Mouse (Mus musculus): Measurements from ENCODE around the gene Fam229a. TPM values are rescaled to one million over a fixed set of nuclear protein-coding genes. Genes with fewer than 3 reads are reported as not detected.
"Not testable (repeated sequence)": the region's sequence is repeated elsewhere in the genome, so short reads cannot be mapped to it uniquely, and the experiment has no call there.

The Fam229a gene
- total RNA-seq (2021), result not detected

DNA sequence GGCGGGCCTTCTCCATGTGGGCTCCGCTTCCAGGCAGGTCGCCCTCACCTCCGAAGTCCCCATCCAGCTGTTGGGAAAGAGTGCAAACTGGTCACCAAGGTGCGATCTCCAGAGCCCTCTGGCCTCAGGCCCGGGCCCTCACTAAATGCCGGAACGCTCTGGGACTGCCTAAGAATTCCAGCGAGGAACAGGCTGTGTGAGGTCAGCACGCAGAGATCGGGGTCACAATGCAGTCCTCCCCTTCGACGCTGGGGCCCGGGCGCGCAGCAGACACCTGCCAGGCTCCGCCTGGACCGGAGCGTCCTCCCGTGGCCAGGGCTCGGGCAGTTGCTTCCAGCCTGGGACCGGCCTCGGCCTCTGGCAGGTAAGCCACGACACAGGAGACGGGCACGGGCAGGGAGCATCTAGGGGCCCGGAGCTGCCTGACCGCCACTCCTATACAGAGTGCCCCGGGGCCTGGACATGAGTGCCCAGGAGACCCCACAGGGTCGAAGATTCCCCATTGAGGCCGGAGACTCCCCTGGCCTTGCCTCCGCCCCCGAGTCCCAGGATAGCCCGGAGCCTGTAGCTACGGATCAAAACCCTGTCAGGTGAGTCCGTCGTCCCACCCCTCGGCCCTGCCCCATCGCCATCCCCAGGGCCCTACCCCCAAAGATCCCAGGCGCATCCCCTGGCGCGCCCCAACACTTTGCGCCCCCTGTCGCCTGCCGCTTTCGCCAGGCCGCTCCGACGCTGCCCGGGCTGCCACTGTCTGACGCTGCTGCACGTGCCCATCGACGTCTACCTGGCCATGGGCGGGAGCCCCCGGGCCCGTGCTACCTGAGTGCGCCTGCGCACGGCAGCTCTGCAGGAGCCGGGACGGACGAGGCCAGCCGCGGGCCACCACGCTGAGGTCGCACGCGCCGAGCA lies at the start of gene Fam229a, which contains the start of gene Tssk3:
Gene Fam229a (plus strand): TSS at position 219 of the 909 bp plus-strand sequence.
Gene Tssk3 (minus strand): TSS at position 51 of the 909 bp plus-strand sequence.
- DNase-seq, result peak; percentile 43
- intact Hi-C loops (cut with DNase I), result no loop called here

DNA sequence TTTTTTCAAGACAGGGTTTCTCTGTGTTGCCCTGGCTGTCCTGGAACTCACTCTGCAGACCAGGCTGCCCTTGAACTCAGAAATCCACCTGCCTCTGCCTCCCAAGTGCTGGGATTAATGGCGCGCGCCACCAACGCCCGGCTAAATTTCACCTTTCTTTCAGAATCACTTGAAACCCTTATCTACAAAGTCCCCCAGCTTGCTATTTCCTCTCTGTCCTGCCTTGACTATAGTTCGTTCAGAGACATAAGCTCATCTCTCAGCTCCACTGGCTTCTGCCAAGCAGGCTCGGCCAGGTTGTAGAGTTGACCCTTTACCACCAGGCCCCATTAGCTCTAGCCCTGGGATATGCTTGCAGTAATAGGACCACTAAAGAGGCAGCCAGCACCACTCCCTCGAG lies 43.6 kb upstream of the Fam229a start:
- intact Hi-C loops (cut with DNase I), result no loop called here

DNA sequence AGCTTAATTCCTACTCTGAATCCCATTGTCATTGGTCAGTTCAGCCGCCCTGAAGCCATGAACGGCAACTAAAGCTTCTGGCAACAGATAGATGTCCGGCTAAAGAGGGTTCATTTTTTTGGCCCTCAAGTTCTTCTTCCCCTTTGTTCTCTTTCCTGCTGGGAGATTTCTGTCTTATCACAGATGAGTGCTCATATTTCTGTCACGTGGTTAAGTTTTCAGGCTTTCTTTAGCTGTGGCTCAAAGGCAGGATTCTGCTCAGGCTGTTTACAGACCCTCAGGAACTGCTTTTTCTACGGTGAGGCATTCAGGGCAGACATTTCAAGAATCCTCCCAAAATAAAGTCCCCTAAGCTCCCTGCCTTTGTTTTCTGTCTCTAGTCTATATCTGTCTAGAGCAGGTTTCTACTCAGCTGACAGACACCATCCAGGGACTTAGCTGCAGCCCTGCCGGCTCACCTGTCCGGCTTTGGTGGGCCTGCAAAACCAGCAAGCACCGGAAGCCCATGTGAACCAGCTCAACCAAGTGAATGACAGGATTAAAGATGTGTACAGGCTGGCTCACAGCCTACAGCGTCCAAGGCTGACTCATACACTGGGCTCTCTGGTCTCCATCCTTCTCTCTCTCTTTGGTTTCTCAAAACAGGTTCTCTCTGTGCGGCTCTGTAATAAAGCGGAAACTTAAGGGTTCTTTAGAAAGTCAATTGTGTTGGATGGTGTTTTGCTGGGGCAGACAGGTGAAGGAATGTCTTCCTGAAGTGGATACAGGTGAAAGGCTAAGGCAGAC lies 43.0 kb upstream of the Fam229a start:
- intact Hi-C loops (cut with DNase I), result no loop called here

More for the DNA sequence above, 43.6 kb upstream of the Fam229a start:
- no peak for DNase-seq

DNA sequence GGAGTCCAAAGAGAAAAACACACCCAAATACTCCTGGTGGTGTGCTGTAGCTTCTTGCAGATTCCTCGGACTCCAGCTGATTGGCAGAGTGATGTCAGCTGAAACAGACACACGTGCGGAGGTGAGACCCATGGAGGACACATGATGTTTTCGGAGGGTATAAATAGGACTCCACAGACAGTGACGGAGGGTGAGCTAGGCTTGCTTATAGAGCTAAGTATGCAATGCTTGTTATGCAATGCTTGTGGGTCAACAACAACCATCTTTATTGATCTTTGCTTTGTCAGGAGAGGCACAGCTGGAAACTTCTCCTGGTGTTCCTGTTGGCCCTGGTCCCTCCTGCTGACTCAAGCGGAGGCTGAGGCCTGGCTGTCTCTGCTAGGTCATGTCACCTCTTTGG lies 42.3 kb upstream of the Fam229a start:
- no peak for DNase-seq
- intact Hi-C loops (cut with DNase I), result no loop called here

More for the DNA sequence above, 43.0 kb upstream of the Fam229a start:
- DNase-seq, result no peak

DNA sequence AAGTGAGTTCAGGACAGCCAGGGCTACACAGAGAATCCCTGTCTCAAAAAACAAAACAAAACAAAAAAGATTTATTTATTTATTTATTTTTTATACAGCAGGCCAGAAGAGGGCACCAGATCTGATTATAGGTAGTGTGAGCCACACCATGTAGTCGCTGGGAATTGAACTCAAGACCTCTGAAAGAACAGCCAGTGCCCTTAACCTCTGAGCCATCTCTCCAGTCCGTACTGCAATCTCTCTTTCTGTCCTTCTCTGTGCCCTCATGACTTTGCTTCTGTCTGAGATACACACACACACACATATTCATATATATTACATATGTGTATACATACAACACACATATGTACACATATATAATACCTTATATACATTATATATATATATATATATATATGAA lies 40.1 kb upstream of the Fam229a start:
- intact Hi-C loops (cut with DNase I), result loop anchor here (10.0 kb wide), 1 partner anchor 76 kb away; the partner anchor contains the start of gene Zbtb8a
- no peak for DNase-seq

DNA sequence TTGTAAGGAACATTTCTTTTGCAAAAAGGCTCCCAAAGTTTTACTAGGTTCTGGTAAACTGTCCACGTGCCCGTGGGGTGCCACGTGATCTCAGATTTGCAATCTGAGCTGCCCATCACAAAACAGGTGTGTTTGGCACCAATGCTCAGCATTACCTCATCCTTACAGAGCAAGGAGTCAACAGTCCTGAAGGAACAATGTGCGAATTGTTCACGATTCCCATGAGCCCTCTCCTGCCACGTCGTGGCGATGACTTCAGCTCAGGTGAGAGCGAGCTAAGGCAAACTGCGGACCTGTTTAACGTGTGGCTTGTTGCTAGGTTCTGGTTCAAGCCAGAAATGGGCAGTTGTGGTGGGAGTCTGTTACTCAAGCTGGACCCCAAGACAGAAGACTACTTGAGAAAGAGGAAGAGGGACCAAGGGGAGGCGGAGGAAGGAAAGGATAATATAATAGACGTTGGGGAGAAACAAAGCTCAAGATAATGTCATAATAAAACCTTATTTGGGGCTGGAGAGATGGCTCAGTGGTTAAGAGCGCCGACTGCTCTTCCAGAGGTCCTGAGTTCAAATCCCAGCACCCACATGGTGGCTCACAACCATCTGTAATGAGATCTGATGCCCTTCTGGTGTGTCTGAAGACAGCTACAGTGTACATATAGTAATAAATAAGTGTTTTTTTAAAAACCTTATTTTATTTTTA lies 39.4 kb upstream of the Fam229a start:
- DNase-seq, result no peak
- intact Hi-C loops (cut with DNase I), result loop anchor here (10.0 kb wide), 1 partner anchor 77 kb away; the partner anchor contains the start of gene Zbtb8a

DNA sequence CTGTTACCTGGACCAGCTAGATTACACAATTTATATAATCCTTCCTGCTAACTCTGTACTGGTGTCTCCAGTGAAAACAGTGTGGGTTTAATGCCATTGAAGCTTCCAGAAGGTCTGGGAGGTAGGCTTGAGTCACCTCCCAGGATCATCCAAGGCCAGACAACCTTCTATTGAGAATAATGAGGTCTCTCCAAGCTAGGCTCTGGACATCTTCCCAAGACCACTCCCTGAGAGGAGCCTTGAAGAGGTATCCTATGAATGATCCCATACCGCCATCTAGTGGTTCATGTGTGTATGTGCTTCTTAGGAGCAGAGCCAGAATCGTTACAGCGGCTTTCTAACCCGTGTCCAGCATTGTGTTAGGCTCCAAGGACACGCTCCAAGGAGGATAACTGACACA lies 35.7 kb upstream of the Fam229a start:
- intact Hi-C loops (cut with DNase I), result loop anchor here (5.0 to 10.0 kb wide), 2 partner anchors 80 to 253 kb away; partner anchors contain the start of gene Zbtb8a
- DNase-seq, result peak; percentile 63

DNA sequence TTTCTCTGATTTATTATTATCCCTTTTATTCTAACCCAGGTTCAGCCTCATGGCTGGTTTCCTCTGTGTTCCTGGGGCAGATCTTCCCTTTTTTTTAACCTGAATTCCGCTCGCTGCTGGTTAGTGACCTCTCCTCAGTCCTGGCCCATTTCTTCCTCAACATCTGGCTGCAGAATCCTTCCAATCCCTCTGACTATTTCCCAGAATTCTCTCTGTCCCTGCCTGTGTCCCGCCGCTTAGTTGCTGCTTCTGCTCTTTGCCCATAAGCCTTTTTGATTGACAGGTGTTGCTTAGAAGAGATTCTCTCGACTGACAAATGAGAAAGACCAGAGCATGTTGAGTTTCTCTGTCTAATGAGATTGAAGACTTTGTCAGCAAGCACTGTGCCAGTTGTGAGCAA lies 34.9 kb upstream of the Fam229a start:
- intact Hi-C loops (cut with DNase I), result loop anchor here (5.0 to 10.0 kb wide), 2 partner anchors 81 to 254 kb away; partner anchors contain the start of gene Zbtb8a
- no peak for DNase-seq

DNA sequence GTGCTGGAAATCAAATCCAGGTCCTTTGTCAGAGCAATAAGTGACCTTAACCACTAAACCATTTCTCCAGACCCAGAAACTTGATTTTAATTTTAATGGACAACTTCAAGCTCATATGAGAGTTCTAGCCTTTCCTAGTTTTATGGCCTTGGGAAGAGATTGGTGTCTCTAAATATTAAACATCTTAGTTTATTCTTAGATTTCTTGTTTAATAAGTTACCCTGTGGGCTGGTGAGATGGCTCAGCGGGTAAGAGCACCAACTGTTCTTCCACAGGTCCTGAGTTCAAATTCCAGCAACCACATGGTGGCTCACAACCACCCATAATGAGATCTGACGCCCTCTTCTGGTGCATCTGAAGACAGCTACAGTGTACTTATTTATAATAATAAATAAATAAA lies 33.7 kb upstream of the Fam229a start:
- intact Hi-C loops (cut with DNase I), result loop anchor here (5.0 to 10.0 kb wide), 2 partner anchors 83 to 255 kb away; partner anchors contain the start of gene Zbtb8a
- not testable (repeated sequence) for DNase-seq

DNA sequence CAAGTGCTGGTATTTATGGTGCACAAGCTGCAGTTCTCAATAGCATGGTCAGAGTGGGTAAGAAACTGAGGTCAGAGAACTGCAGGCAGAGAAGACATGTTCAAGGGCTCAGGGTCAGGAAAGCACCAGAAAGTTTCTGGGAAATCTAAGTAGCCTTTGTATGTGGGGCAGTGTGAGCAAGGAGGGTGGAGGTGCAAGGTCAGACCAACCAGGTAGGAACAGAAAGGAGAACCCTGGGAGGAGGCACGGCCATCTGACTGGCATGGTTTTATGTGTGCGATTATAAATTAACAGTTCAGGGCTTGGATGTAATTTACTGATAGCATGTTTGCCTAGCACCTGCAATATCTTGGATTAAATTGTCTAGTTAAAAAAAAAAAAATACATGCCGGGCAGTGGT lies 31.3 kb upstream of the Fam229a start:
- intact Hi-C loops (cut with DNase I), result loop anchor here (5.0 to 10.0 kb wide), 2 partner anchors 85 to 257 kb away; partner anchors contain the start of gene Zbtb8a

DNA sequence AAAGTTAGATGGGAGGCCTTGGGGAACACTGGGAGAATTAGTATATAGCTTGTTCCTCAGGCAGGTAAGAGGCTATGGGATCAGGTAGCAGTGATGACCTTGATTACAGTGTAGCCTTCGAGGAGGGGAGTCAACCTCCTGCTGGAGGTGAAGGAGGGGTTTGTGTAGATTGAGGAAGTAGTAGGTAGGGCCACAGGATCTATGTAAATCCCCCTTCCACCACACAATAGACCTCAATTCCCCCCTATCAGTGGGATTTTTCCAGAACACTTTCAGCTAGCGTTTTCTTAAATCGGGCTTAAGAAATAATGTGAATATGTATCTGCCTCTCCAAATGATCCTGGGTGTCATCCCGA lies 30.2 kb upstream of the Fam229a start:
- intact Hi-C loops (cut with DNase I), result no loop called here
- no peak for DNase-seq

More for the DNA sequence above, 31.3 kb upstream of the Fam229a start:
- DNase-seq, result no peak

DNA sequence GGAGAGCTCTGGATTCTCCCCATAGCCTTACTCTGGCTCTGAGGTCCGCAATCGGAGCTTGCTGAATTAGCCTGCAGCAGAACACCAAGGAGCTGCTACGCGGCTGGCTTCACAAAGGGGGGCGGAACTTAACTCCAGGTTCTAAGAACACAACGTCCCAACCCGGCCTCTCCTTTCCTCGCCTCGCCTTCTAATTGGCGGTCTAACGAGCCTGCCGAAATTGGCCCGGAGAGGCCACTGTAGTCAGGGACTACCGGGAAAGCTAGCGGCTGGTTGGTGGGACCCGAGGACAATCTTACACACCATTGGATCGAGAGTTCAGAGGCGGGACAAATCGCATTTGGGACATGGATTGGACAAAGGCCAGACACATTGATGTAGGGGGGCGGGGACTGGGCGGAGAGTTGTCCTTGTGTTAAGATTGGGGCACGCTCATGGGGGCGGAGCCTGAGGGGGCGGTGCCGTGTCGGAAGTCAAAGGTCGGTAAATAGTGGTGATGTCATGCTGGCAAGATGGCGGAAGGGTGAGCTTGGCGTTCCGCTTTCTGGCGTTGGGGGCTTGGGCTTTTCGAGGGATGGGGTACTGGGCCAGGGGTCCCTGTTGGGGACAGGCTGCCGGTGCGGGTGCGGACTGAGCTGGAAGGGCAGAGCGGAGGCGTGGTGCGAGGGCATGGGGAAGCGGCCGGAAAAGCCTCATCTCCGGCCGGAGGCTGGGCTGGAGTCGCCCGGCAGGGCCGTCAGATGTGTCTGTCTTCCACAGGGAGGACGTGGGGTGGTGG lies 29.6 kb upstream of the Fam229a start, which contains the start of gene Bsdc1:
Gene Bsdc1 (plus strand): TSS at position 399 of the 778 bp plus-strand sequence.
- intact Hi-C loops (cut with DNase I), result no loop called here
- peak; percentile 100 for DNase-seq

DNA sequence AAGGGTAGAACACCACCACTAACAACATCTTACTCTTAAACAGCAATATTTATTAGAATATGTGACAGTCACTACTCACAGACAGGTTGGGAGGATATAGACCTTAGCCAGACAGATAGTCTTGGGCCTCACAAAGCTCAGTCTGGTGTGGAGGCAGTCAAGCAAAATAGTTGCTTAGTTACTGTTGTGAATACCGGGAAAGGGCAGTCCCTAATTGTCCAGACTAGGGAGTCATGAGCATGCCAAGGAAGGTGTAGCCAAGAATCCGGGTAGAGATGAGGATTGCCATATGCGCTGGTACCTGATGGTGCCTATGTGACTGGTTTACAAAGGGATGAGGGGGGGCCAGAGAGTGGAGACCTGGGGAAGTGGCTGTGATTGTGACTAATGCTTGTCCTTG lies 28.9 kb upstream of the Fam229a start:
- DNase-seq, result no peak
- intact Hi-C loops (cut with DNase I), result no loop called here

DNA sequence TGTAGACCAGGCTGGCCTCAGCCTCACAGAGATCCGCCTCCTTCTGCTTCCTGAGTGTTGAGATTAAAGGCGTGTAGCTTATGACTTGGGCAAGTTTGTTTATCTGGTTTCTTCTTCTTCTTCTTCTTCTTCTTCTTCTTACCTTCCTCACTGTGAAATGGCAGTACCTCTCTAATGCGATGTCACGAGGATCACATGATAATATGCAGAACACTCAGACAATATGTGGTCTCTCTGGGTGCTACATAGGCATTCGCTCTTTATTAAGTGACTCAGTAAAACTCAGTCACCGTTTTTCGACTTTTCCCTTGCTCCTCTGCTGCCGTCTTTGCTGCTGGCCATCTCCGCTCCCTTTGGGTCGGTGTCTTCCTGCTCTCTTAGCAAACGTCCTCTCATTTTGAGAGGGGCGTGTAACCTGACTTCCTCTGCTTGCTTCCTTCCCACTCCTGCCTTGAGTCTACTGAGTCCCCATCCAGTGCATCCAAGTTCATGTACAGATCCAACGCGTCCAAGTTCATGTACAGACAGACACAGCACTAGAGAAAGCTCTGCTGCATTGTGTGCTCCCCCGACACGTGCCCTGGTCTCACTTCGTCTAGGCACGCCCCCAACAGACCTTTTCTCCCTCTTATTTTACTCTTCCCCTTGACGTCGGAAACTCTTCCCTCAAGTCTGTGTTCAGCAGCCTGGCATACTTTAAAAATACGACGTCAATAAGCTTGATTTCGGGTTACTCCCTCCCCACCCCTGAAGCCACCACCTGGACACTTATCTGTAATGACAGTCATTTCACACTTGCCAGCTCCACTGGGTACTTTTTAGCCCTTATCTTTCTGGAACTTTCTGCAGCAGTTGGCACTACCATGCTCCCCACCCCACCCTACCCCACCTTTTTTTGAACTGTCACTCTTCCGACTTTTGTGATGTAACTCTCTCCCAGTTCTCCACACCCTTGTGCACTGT lies 27.6 kb upstream of the Fam229a start:
- DNase-seq, result no peak
- intact Hi-C loops (cut with DNase I), result no loop called here

DNA sequence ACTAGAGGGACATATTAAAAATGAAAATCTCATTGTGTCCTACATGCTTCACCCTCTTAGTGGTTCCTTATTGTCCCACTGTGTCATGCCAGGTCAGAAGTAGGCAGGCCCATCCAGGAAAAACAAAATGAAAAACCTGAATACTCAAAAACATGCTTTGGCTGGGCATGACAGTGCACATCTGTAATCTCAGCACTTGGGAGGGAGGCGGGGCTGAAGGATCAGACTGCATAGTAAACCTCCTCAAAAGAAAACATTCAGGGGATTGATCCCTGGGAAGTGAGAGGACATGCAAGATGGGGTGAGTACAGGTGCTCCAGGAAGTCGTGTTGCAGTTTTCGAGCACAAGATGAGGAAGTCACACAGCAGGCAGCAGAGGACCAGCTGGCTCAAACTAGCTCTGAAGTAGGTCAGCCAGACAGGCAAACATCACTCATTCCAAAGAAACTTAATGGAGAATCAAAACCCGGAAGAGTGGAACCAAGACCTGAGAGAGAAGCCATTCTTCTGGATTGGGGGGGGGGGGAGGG lies 26.6 kb upstream of the Fam229a start:
- DNase-seq, result no peak
- intact Hi-C loops (cut with DNase I), result no loop called here

DNA sequence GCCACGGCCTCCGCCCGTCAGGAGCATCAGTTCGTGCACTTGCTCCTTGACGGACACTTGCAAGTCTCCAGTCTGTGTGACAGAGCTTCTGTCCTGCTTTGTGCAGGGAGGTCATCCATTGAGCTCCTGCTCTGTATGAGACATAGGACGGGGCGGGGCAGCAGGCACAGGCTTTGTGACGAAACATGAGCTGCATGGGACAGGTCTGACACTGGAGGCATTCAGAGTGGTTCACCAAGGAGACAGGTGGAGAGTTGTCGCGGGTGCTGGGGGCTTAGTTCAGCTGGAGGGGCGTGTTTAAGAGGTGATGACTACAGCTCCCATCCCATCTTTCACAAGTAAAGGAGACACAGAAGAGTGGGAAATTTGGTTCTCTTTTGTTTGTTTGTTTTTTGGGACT lies 14.9 kb upstream of the Fam229a start:
- no peak for DNase-seq
- intact Hi-C loops (cut with DNase I), result no loop called here

DNA sequence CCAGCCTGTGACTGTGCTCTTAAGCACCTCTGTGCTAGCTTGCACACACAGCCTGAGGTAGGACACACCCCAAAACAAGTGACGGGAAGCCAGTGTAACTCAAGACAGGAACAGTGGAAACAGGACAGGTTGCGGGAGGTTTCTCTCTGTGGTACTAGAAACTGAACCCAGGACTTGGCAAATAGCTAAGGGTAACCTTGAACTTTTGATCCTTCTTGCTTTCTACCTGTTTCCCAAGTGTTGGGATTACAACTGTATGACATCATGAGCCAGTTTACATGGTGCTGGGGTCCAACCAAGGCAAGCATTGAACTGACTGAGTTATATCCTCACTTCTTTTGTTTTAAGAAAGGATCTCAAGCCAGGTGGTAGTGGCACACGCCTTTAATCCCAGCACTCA lies 11.1 kb upstream of the Fam229a start:
- intact Hi-C loops (cut with DNase I), result no loop called here
- no peak for DNase-seq

DNA sequence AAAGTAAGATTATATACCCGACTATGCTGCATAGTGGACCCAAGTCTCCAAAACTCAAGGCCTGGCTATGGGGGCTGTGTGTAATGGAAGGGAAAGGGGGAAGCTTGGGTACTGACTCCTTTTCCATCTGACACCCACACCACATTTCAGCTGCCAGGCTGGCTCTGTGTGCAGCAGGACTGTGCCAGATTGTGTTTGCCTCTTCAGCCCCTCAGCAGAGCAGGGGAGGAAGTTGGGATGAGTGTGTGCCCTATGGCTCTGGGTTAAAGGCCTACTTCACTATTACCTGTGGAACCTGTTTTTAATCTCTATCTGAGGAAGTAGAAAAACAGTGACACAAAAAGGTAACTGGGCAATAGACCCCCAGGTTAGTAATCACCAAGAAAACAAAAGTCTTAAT lies 9.9 kb upstream of the Fam229a start:
- DNase-seq, result no peak
- intact Hi-C loops (cut with DNase I), result no loop called here
